Mouse (Mus musculus): Measurements from ENCODE around the gene Tas2r143.

The Tas2r143 gene

DNA sequence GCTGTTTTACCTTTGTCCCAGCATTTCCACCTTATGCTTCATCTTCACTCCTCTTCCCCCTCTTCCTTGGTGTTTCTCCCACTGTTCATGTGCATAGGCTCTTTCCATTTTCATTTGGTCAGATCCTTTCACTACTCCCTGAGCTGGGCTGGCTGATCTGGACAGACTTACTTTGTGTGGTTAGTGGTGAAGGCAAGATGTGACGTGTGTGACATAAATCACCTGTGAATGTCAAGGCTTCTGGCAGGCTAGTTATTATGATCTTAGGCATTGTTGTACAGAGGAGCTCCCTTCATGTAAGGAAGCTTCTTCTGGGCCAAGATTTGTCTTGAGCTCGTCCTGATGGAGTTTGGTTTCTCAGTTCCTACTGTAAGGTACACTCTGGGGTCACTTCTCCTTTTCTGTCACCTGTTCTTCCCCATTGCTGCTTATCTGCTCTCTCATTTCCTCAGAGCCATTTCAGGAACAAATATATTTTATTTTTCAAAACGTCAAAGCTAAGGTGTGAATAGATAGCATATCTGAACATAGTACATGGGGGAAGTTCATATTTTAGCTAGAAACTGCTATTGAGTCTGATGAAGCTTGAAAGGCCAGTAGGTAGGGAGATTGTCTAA lies 2.9 kb upstream of the Tas2r143 start:
- no peak for DNase-seq (ENCODE audit: low spot score)

DNA sequence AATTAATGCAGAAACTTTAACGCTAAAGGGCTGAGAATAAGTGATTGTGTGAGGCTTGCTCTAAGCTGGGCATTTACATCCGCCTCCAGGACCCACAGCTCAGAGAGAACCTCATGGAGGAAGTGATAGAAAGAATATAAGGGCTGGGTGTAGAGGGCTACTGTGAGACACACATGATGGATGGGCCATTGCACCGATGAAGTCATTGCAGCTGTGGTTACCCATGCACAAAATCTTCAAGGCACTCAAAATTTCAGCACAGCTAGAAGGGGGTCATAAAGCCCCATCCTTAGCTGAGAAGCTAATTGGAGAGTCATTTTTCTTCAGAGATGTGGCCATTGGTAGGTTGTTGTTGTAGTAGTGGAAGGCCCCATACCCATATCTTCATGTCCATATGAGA lies 1.8 kb upstream of the Tas2r143 start:
- DNase-seq (ENCODE audit: low spot score) = no peak

DNA sequence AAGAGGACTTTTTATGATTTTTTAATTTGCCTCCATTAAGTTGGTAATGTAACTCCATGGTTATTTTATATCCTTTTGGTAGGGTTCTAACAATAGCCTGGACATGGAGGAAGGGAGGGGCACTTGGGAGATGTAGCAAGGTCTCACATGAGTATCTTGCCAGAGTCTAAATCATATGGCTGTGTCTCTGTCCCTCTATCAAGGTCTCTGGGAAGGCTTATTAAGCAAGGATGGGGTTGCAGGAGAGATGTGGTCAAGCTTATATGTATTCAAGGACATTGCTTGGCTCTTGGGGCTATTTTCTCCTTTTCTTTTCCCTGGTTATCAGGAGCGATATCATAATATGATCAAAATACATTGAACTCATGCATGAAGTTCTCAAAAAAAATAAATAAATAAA lies 1.0 kb upstream of the Tas2r143 start:
- no peak for DNase-seq (ENCODE audit: low spot score)

DNA sequence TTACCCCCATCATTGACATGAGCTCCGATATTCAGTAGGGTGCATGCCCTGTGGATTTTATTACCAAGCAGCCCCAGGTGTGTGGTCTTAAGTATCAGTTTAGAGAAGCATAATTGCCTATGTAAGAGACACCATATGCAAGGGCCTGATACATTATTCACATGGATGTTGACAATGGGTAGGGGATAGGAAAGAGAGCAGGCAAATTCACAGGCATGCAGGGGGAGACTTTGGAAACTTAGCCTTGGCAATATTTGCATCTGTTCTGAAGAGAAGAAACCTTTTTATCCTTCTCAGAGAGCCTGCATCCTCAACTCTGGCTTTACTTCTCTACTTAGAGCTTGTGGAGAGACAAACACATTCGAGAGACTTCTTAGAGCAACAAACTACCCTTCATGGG lies 5.1 kb downstream of the Tas2r143 start, which contains the start of gene Tas2r135:
TSS of gene Tas2r135 (plus strand) at position 301 of the 400 bp plus-strand sequence.
- no peak for DNase-seq (ENCODE audit: low spot score)

DNA sequence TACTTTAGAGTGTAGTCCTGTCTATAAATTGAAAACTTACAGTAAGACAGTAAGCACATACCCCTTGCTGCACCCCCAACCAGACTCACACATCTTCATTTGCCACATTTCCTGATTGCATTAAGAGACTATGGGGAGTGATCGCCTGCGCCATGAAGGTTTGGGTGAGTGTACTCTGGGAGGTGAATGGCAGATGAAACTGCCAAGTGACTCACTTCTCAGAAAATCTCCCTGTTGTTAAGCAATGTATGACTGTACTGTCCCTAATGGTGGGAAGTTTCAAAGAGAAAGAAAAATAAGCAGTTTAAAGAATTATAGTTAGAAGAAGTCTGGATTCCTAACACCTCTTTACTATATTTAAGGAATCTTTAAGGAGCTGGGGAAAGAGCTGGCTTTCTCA lies 19.4 kb downstream of the Tas2r143 start:
- DNase-seq (ENCODE audit: low spot score) = no peak

DNA sequence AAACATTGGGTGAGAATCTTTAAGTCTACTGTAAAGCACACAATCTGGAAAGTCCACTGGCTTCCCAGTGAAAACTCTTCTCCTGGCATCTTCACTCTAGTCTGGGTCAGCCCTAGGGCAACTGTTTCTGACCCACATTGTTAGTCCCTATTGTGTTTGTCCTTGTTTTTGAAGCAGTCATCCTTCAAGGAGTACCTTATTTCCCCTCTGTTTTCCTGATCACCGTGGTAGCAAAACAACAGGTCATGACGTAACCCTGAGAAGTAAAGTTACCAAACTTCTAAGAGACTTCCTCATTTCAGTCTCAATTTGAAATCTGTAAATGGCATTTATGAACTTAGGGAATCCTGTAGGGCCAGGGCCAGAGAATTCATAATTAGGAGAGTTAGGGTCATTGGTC lies 21.4 kb downstream of the Tas2r143 start:
- no peak for DNase-seq (ENCODE audit: low spot score)

DNA sequence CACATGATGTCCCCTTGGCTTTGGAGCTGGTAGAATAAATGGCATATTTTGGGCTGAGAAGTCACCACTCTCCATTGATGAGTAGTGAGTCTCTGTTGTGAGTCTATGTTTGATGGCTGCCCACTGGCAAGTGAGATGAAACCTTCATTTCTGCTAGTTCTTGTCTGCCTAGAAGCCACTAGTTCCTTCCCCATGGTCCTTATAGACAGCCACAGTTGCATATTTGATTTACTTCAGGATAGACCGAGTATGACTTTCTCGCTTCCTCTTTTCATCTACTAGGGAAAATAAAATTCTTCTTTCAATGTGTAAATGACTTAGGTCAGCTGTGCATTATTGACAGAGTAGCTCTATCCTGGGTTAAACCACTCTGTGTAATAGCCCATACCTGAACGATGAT lies 24.4 kb downstream of the Tas2r143 start:
- no peak for DNase-seq (ENCODE audit: low spot score)

DNA sequence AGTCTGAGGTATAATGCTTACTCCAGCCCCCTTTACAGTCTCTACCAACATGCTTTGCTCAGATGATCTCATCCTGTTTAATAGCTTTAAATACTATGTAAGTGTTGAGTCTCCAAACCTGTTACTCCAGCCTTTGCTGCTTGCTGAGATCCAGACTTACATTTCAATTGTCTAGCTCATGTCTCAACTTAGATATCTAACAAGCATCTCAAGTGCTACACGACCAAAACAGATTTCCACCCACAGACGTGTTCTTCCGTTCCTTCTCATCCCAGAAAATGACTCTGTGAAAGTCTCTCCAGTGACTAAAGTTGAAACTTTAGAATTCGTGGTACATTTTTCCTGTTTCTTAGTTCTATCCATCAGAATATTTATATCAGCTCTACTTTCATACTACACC lies 26.3 kb downstream of the Tas2r143 start:
- no peak for DNase-seq (ENCODE audit: low spot score)

DNA sequence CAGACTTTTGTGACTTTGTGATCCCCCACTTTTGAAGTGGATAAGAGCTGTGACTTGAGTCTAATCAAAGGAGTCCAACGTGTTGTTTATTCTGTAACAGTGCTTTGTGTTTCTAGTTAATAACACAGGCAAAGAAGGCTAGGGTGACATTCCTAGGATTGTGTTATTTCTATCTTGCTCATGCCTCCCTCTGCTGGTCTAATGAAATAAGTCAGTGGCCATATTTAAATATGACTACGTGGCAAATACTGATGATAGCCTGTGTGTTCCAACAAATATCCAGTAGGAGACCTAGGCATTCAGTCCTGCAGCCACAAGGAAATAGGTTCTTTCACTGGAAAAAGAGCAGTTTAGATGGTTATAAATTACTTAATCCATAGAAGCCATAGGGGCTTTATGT lies 33.5 kb downstream of the Tas2r143 start:
- DNase-seq (ENCODE audit: low spot score) = no peak

DNA sequence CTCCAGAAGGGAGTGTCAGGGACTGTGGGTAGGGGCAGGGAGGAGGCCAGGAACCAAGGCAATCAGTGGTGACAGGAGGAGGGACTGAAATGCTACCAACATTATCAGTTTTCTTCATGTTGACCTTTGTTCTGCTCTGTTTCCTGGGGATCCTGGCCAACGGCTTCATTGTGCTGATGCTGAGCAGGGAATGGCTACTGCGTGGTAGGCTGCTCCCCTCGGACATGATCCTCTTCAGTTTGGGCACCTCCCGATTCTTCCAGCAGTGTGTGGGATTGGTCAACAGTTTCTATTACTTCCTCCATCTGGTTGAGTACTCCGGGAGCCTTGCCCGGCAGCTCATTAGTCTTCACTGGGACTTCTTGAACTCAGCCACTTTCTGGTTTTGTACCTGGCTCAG lies 34.4 kb downstream of the Tas2r143 start, which contains the start of gene Tas2r126:
TSS of gene Tas2r126 (plus strand) at position 90 of the 400 bp plus-strand sequence.
- DNase-seq (ENCODE audit: low spot score) = no peak

DNA sequence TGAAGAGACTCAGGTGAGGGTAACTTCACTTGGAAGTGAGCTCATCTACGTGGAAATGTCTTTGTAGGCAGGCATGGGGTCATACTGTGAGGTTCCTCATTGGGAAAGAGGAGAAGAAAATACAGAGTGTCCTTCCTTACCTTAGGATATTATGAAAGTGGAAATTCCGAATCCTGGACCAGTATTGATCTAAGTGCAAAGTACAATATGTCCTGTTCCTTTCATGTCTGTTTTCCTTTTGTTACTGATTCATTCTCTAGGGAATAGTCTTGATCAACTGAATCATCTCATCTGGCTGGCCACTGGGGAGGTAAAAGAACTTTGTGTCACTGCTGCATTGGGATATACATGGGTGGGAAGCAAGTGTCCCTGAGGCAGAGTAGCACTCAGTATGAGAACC lies 35.5 kb downstream of the Tas2r143 start:
- DNase-seq (ENCODE audit: low spot score) = no peak

DNA sequence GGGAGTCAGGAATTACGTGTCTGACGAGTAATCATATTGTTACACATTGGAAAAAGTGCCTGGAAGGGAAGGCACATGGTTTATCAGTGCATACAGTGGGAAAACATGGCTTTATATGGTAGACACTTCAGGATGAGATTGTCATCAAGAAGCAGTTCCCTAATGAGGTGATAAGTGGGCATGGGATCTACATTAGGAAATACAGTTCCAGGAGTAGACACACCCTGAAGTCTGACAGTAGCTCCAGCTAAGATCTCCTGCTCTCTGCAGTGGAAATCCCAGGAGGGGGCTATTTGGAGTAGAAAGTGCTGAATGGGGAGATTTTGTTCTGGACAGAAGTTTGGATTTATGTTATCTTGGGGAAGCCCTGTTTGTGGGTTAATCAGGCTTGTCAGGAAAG lies 41.4 kb downstream of the Tas2r143 start:
- DNase-seq (ENCODE audit: low spot score) = no peak

DNA sequence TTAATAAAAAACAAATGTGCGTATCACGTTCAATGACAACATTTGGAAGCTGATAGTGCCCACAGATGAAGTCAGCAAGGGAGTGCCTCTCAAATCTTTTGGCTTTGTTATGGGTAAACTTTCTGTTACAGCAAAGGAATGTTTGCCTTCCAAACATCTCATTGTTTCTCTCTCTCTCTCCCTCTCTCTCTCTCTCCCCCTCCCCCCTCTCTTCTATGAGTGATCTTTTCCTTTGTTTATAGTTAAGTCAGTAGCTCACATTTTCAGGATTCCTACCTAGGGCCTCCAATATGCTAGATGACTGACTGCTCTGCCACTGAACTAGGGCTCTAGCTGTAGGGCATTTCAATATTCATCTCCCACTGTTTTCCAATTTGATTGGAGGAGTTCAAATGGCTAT lies 44.5 kb downstream of the Tas2r143 start:
- no peak for DNase-seq (ENCODE audit: low spot score)

DNA sequence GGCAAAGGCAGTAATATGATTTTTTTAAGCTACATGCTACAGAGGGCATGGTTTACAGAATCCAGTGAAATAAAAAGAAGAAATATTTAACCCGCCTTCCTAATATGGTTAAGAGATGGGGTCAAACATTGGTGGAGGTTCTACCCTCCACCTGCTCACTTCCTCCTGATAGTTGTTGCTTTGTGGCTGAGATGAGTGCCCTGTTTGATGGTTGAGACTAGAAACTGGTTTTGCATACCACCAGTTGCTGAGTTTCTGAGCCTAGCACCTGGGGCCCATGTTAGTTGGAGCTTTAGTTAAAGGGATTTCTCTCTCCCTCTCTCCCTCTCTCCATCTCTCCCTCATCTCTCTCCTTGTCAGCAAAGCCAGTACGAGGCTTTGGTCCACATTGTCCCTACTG lies 47.3 kb downstream of the Tas2r143 start:
- DNase-seq (ENCODE audit: low spot score) = no peak
